Mouse (Mus musculus) kidney, postnatal 0 days (tissue): ENCODE results near the gene Tcte1. TPM values are rescaled to one million over a fixed set of nuclear protein-coding genes. Genes with fewer than 3 reads are reported as not detected.

Experiments used
- ATAC-seq: fragments of 200-750 bp; cut with Nextera tagmentation; replicated peaks from 2 replicates; pipeline ENCODE4 v1.8.0; 2017; ENCODE audit warnings: low read depth, moderate number of reproducible peaks, moderate TSS enrichment, moderate library complexity; ENCODE audit not compliant: low FRiP score
- DNase-seq: peaks from one replicate; pipeline ENCODE4 v3.0.0-alpha.2; 2016; ENCODE audit warnings: low spot score
- H3K27ac ChIP-seq: fragments of 300-500 bp; sonication (generic); 2 replicates; pipeline ENCODE4 v1.5.1; 2014; ENCODE audit warnings: mild to moderate bottlenecking
- H3K27me3 ChIP-seq: fragments of 300-500 bp; sonication (generic); 2 replicates; pipeline ENCODE4 v1.6.1; 2014; ENCODE audit warnings: low read length, mixed read lengths; ENCODE audit not compliant: insufficient read depth
- H3K36me3 ChIP-seq: fragments of 300-500 bp; sonication (generic); 2 replicates; pipeline ENCODE4 v1.6.1; 2014; ENCODE audit warnings: low read length, mixed read lengths; ENCODE audit not compliant: insufficient read depth
- H3K4me1 ChIP-seq: fragments of 300-500 bp; sonication (generic); replicated peaks from 2 replicates; pipeline ENCODE4 v1.6.1; 2014; ENCODE audit warnings: antibody characterized with exemption, low read length, mixed read lengths; ENCODE audit not compliant: insufficient read depth
- H3K4me2 ChIP-seq: fragments of 300-500 bp; sonication (generic); 2 replicates; pipeline ENCODE4 v1.6.1; 2014; ENCODE audit warnings: mild to moderate bottlenecking, low read length, moderate library complexity, mixed read lengths
- H3K4me3 ChIP-seq: fragments of 300-500 bp; sonication (generic); replicated peaks from 2 replicates; pipeline ENCODE4 v1.5.1; 2014; ENCODE audit warnings: low read depth, low read length
- H3K9ac ChIP-seq: fragments of 300-500 bp; sonication (generic); 2 replicates; pipeline ENCODE4 v1.6.1; 2014; ENCODE audit warnings: low read depth, low read length
- H3K9me3 ChIP-seq: fragments of 300-500 bp; sonication (generic); replicated peaks from 2 replicates; pipeline ENCODE4 v1.6.1; 2016; ENCODE audit warnings: low read length, inconsistent platforms, mixed read lengths
- CTCF ChIP-seq: IDR thresholded peaks from 2 replicates; pipeline ENCODE4 v1.5.1; 2016; ENCODE audit warnings: antibody characterized with exemption, low read depth, mild to moderate bottlenecking, moderate library complexity
- WGBS: fragments of 180-500 bp; shearing (Covaris S2); extraction: QIAGEN DNeasy Blood & Tissue Kit; methylation state at CpG from one replicate; pipeline ENCODE4 v1.1.7; 2014; 5-methylcytosine and 5-hydroxymethylcytosine counted together
- polyA plus RNA-seq: library from polyadenylated mRNA; unstranded; fragments of >200 nt; fragmentation: Nextera tagmentation; extraction: Ambion mirVana; gene quantifications from 2 replicates; pipeline ENCODE4 v1.2.1, GENCODE M21; 2015

The Tcte1 gene
- polyA plus RNA-seq, 1 experiment from 2014 or later: 0.07 TPM

GRCm38 (mm10) chr17:45543115-45543514 is 19.9 kb downstream of the Tcte1 start:
- H3K27me3 ChIP-seq: peaks cover 48% of the 10 kb centered on the region
- H3K27ac ChIP-seq: no peak overlapping the region
- H3K4me1 ChIP-seq: peaks cover 12% of the 10 kb centered on the region
- WGBS: 29% methylated on average over 1 of the region's 1 CpGs
- DNase-seq: no peak
- no peak overlapping the region for H3K9ac ChIP-seq
- H3K36me3 ChIP-seq: no peaks in the 10 kb centered on the region
- no peak for TF ChIP-seq CTCF
- H3K9me3 ChIP-seq: no peaks in the 10 kb centered on the region
- H3K4me3 ChIP-seq: no peak overlapping the region
- no peak overlapping the region for H3K4me2 ChIP-seq
- no peak for ATAC-seq

- no peak for ATAC-seq
- WGBS: 13% methylated on average over 24 of the region's 24 CpGs
Observed at GRCm38 (mm10) chr17:45544001-45544872, 21.0 kb downstream of the Tcte1 start.

GRCm38 (mm10) chr17:45544873-45545277 is 21.6 kb downstream of the Tcte1 start:
- Histone ChIP-seq H3K27ac (no peak overlapping the region), H3K9me3 (no peaks in the 10 kb centered on the region), H3K27me3 (peaks cover 45% of the 10 kb centered on the region), H3K4me3 (peak overlapping the region; percentile 24), H3K36me3 (no peaks in the 10 kb centered on the region), H3K4me2 (peak overlapping the region; percentile 52), H3K9ac (no peak overlapping the region), H3K4me1 (peaks cover 20% of the 10 kb centered on the region)
- 5% methylated on average over 37 of the region's 46 CpGs for WGBS
- DNase-seq (no peak), ATAC-seq (no peak)
- no peak for TF ChIP-seq CTCF

More at GRCm38 (mm10) chr17:45544001-45544872, 21.0 kb downstream of the Tcte1 start:
- peaks cover 45% of the 10 kb centered on the region for H3K27me3 ChIP-seq
- H3K4me3 ChIP-seq: 0 out of 2 replicates have a peak overlapping the region, but pooled peaks have one; percentile 24
- H3K9ac ChIP-seq: no peak overlapping the region
- no peak overlapping the region for H3K27ac ChIP-seq
- H3K4me2 ChIP-seq: no peak overlapping the region
- peaks cover 18% of the 10 kb centered on the region for H3K4me1 ChIP-seq
- no peak for TF ChIP-seq CTCF
- H3K36me3 ChIP-seq: no peaks in the 10 kb centered on the region
- DNase-seq: no peak
- H3K9me3 ChIP-seq: no peaks in the 10 kb centered on the region

GRCm38 (mm10) chr17:45545278-45545961 is 22.2 kb downstream of the Tcte1 start:
- DNase-seq (no peak), ATAC-seq (no peak)
- Histone ChIP-seq H3K9ac (no peak overlapping the region), H3K4me2 (peak overlapping the region; percentile 52), H3K27me3 (peaks cover 45% of the 10 kb centered on the region), H3K4me1 (peaks cover 20% of the 10 kb centered on the region), H3K36me3 (no peaks in the 10 kb centered on the region), H3K9me3 (no peaks in the 10 kb centered on the region), H3K4me3 (peak overlapping the region; percentile 24), H3K27ac (no peak overlapping the region)
- WGBS: 12% methylated on average over 73 of the region's 74 CpGs
- TF ChIP-seq CTCF: no peak

- Histone ChIP-seq H3K27ac (no peak overlapping the region), H3K4me2 (no peak overlapping the region), H3K4me1 (peaks cover 20% of the 10 kb centered on the region), H3K4me3 (no peak overlapping the region), H3K36me3 (no peaks in the 10 kb centered on the region), H3K27me3 (peaks cover 41% of the 10 kb centered on the region), H3K9me3 (no peaks in the 10 kb centered on the region), H3K9ac (no peak overlapping the region)
- 76% methylated on average over 16 of the region's 16 CpGs for WGBS
- DNase-seq (no peak), ATAC-seq (no peak)
- no peak for TF ChIP-seq CTCF
Observed at GRCm38 (mm10) chr17:45546941-45547340, 23.7 kb downstream of the Tcte1 start.

GRCm38 (mm10) chr17:45547461-45548190 is 24.4 kb downstream of the Tcte1 start:
- Histone ChIP-seq H3K4me2 (no peak overlapping the region), H3K4me3 (no peak overlapping the region), H3K9me3 (no peaks in the 10 kb centered on the region), H3K27me3 (peaks cover 41% of the 10 kb centered on the region), H3K4me1 (peaks cover 20% of the 10 kb centered on the region), H3K9ac (no peak overlapping the region), H3K36me3 (no peaks in the 10 kb centered on the region), H3K27ac (no peak overlapping the region)
- DNase-seq (no peak), ATAC-seq (no peak)
- TF ChIP-seq CTCF: peak; percentile 15; the same call in 1 of the 2 replicates
- 79% methylated on average over 5 of the region's 5 CpGs for WGBS
